Mouse (Mus musculus): ENCODE results near the gene Eci2. TPM values are rescaled to one million over a fixed set of nuclear protein-coding genes. Genes with fewer than 3 reads are reported as not detected.
"Not testable (repeated sequence)": the region's sequence is repeated elsewhere in the genome, so short reads cannot be mapped to it uniquely, and the experiment has no call there.

Gene Eci2
- total and polyA plus RNA-seq, 3 experiments: 83.3 to 116 (median 86.0) TPM

GRCm38 (mm10) chr13:35030979-35031683 is 4.2 kb upstream of the Eci2 start:
- DNase-seq (ENCODE audit: extremely low read depth): no peak

GRCm38 (mm10) chr13:35028365-35028764 is 1.5 kb upstream of the Eci2 start:
- no peaks in the 10 kb centered on the region for H3K79me2 ChIP-seq (replicated peaks; ENCODE audit: control insufficient read depth, extremely low read depth, insufficient read depth, poor library complexity, severe bottlenecking)
- H3K27ac ChIP-seq (ENCODE audit: insufficient read depth, low read depth): no peak overlapping the region
- H3K36me3 ChIP-seq (replicated peaks in 1 of 2; ENCODE audit: control insufficient read depth in 1 of 2, insufficient read depth in 1 of 2, low read length in 1 of 2): no peaks in the 10 kb centered on the region
- no peak overlapping the region for H3K4me2 ChIP-seq (ENCODE audit: insufficient read depth, low read depth, poor library complexity, severe bottlenecking)
- TF ChIP-seq MAFK (IDR thresholded peaks at IDR 0.05; ENCODE audit: insufficient replicate concordance, low read length) (0 out of 2 replicates have a peak, but pooled peaks have one; percentile 15), POLR2AphosphoS2 (IDR thresholded peaks at IDR 0.05; ENCODE audit: low read depth, low read length) (no peak), POLR2A (IDR thresholded peaks at IDR 0.05; ENCODE audit: low read depth, low read length) (no peak), GABPA (IDR thresholded peaks at IDR 0.05; ENCODE audit: insufficient replicate concordance, low read depth, low read length) (no peak), ZKSCAN1 (IDR thresholded peaks at IDR 0.05; ENCODE audit: borderline replicate concordance, low read depth, low read length) (no peak)
- H3K4me1 ChIP-seq (ENCODE audit: control insufficient read depth in 1 of 2, insufficient read depth in 2 of 2): peaks cover 3 to 22% of the 10 kb centered on the region in 2 experiments; a peak in 3 of 4 replicates
- dilution Hi-C loops (cut with MboI; ENCODE audit: extremely low pct_ligation_motif_present, extremely low pct_unique_long_range_greater_than_20kb, low sequenced_read_pairs): no loop called here
- no peak for DNase-seq (ENCODE audit: extremely low read depth)
- in situ Hi-C loops (cut with MboI; ENCODE audit: low pct_ligation_motif_present, low pct_unique_long_range_greater_than_20kb, low sequenced_read_pairs): loop anchor here (25.0 kb wide), 2 partner anchors 734 to 909 kb away; no protein-coding TSS in a partner anchor
- H3K4me3 ChIP-seq (replicated peaks in 1 of 3; ENCODE audit: low read depth in 2 of 3, low read length in 2 of 3, poor library complexity in 1 of 3): no peak overlapping the region
- H3K9ac ChIP-seq (ENCODE audit: insufficient read depth, low read depth): no peak overlapping the region
- peaks cover 3% of the 10 kb centered on the region for H3K9me3 ChIP-seq (replicated peaks; ENCODE audit: low read length)
- no peaks in the 10 kb centered on the region for H3K27me3 ChIP-seq (replicated peaks)

More at GRCm38 (mm10) chr13:35030979-35031683, 4.2 kb upstream of the Eci2 start:
- Histone ChIP-seq H3K27me3 (replicated peaks) (no peaks in the 10 kb centered on the region), H3K9me3 (replicated peaks; ENCODE audit: low read length) (peaks cover 3% of the 10 kb centered on the region), H3K27ac (ENCODE audit: insufficient read depth, low read depth) (no peak overlapping the region), H3K4me3 (replicated peaks in 1 of 3; ENCODE audit: low read depth in 2 of 3, low read length in 2 of 3, poor library complexity in 1 of 3) (no peak overlapping the region), H3K36me3 (replicated peaks in 1 of 2; ENCODE audit: control insufficient read depth in 1 of 2, insufficient read depth in 1 of 2, low read length in 1 of 2) (no peaks in the 10 kb centered on the region), H3K4me1 (ENCODE audit: control insufficient read depth in 1 of 2, insufficient read depth in 2 of 2) (peaks cover 20 to 48% of the 10 kb centered on the region in 2 experiments), H3K9ac (ENCODE audit: insufficient read depth, low read depth) (no peak overlapping the region), H3K4me2 (ENCODE audit: insufficient read depth, low read depth, poor library complexity, severe bottlenecking) (no peak overlapping the region), H3K79me2 (replicated peaks; ENCODE audit: control insufficient read depth, extremely low read depth, insufficient read depth, poor library complexity, severe bottlenecking) (no peaks in the 10 kb centered on the region)
- in situ Hi-C loops (cut with MboI; ENCODE audit: low pct_ligation_motif_present, low pct_unique_long_range_greater_than_20kb, low sequenced_read_pairs) (loop anchor here (25.0 kb wide), 2 partner anchors 731 to 906 kb away; no protein-coding TSS in a partner anchor), dilution Hi-C loops (cut with MboI; ENCODE audit: extremely low pct_ligation_motif_present, extremely low pct_unique_long_range_greater_than_20kb, low sequenced_read_pairs) (no loop called here)
- TF ChIP-seq CHD1 (IDR thresholded peaks at IDR 0.05; ENCODE audit: low read depth, low read length) (no peak), RAD21 (IDR thresholded peaks at IDR 0.05; ENCODE audit: low read depth, low read length) (peak; percentile 65), MAZ (IDR thresholded peaks at IDR 0.05; ENCODE audit: low read depth, low read length) (no peak), CTCF (conservative IDR thresholded peaks at IDR 0.05 in 1 of 2, IDR thresholded peaks at IDR 0.05 in 1 of 2; ENCODE audit: low read depth in 2 of 2, low read length in 2 of 2) (peak in 1 of 2 experiments; percentile 59; a peak in 2 of 4 replicates), SMC3 (IDR thresholded peaks at IDR 0.05; ENCODE audit: low read depth, low read length) (peak; percentile 40), GABPA (IDR thresholded peaks at IDR 0.05; ENCODE audit: insufficient replicate concordance, low read depth, low read length) (no peak), ZKSCAN1 (IDR thresholded peaks at IDR 0.05; ENCODE audit: borderline replicate concordance, low read depth, low read length) (no peak)

- H3K4me1 ChIP-seq (ENCODE audit: control insufficient read depth in 1 of 2, insufficient read depth in 2 of 2): peaks cover 2 to 14% of the 10 kb centered on the region in 2 experiments; a peak in 3 of 4 replicates
- H3K9ac ChIP-seq (ENCODE audit: insufficient read depth, low read depth); H3K36me3 ChIP-seq (replicated peaks in 1 of 2; ENCODE audit: control insufficient read depth in 1 of 2, insufficient read depth in 1 of 2, low read length in 1 of 2); H3K4me3 ChIP-seq (replicated peaks in 1 of 3; ENCODE audit: low read depth in 2 of 3, low read length in 2 of 3, poor library complexity in 1 of 3); H3K9me3 ChIP-seq (replicated peaks; ENCODE audit: low read length); dilution Hi-C loops (cut with MboI; ENCODE audit: extremely low pct_ligation_motif_present, extremely low pct_unique_long_range_greater_than_20kb, low sequenced_read_pairs); in situ Hi-C loops (cut with MboI; ENCODE audit: low pct_ligation_motif_present, low pct_unique_long_range_greater_than_20kb, low sequenced_read_pairs); H3K4me2 ChIP-seq (ENCODE audit: insufficient read depth, low read depth, poor library complexity, severe bottlenecking); H3K27me3 ChIP-seq (replicated peaks); H3K79me2 ChIP-seq (replicated peaks; ENCODE audit: control insufficient read depth, extremely low read depth, insufficient read depth, poor library complexity, severe bottlenecking); DNase-seq (ENCODE audit: extremely low read depth); H3K27ac ChIP-seq (ENCODE audit: insufficient read depth, low read depth): not testable (repeated sequence)
Measured at GRCm38 (mm10) chr13:35023401-35023800, 3.5 kb downstream of the Eci2 start.

Data from CH12.LX (cell line).